Mouse (Mus musculus): Measurements from ENCODE around the gene Fam168b. TPM values are rescaled to one million over a fixed set of nuclear protein-coding genes. Genes with fewer than 3 reads are reported as not detected.

The Fam168b gene
- total and polyA plus RNA-seq, 3 experiments = 47.6 to 148 (median 50.6) TPM

- H3K27ac ChIP-seq = no peak overlapping the region; the same call in 1 of the 2 replicates
- intact Hi-C loops (cut with DNase I) = no loop called here
- no peak for DNase-seq
Observed at GRCm38 (mm10) chr1:34850343-34851136, 7.7 kb upstream of the Fam168b start.

GRCm38 (mm10) chr1:34849745-34850342, 7.0 kb upstream of the Fam168b start, which contains the start of gene Plekhb2:
Gene Plekhb2 (plus strand): TSS chr1:34849976.
- Histone ChIP-seq H3K4me1 (ENCODE audit: control insufficient read depth, insufficient read depth, low read length) (peaks cover 1% of the 10 kb centered on the region; the same call in 1 of the 2 replicates), H3K4me3 (peak within 1 kb of the TSS; percentile 94), H3K27ac (peak within 1 kb of the TSS; percentile 86), H3K27me3 (ENCODE audit: control insufficient read depth, insufficient read depth, low read length) (no peaks in the 10 kb centered on the region), H3K9ac (ENCODE audit: low read depth, low read length) (peak within 1 kb of the TSS; percentile 96), H3K36me3 (ENCODE audit: control insufficient read depth, insufficient read depth, low read length) (no peaks in the 10 kb centered on the region), H3K79me2 (replicated peaks; ENCODE audit: control insufficient read depth, insufficient read depth, low read length) (no peaks in the 10 kb centered on the region; the same call in 1 of the 2 replicates)
- WGBS = 2% methylated on average over 39 of the region's 40 CpGs
- intact Hi-C loops (cut with DNase I) = no loop called here
- 0 out of 2 replicates have a peak, but pooled peaks have one; percentile 39 for TF ChIP-seq EP300 (IDR thresholded peaks at IDR 0.05; ENCODE audit: insufficient read depth, low read depth, low read length)
- TF ChIP-seq CTCF (IDR thresholded peaks at IDR 0.05) = no peak
- peak; percentile 84 for TF ChIP-seq POLR2A (IDR thresholded peaks at IDR 0.05; ENCODE audit: insufficient read depth, low read depth, low read length)
- peak; percentile 91 to 93 for DNase-seq

More at GRCm38 (mm10) chr1:34850343-34851136, 7.7 kb upstream of the Fam168b start:
- Histone ChIP-seq H3K79me2 (replicated peaks; ENCODE audit: control insufficient read depth, insufficient read depth, low read length) (no peaks in the 10 kb centered on the region; the same call in 1 of the 2 replicates), H3K27me3 (ENCODE audit: control insufficient read depth, insufficient read depth, low read length) (no peaks in the 10 kb centered on the region), H3K36me3 (ENCODE audit: control insufficient read depth, insufficient read depth, low read length) (no peaks in the 10 kb centered on the region), H3K4me3 (peak overlapping the region; percentile 94), H3K9ac (ENCODE audit: low read depth, low read length) (peak overlapping the region; percentile 52), H3K4me1 (ENCODE audit: control insufficient read depth, insufficient read depth, low read length) (peaks cover 1% of the 10 kb centered on the region; the same call in 1 of the 2 replicates)
- WGBS = 45% methylated on average over 11 of the region's 11 CpGs
- TF ChIP-seq POLR2A (IDR thresholded peaks at IDR 0.05; ENCODE audit: insufficient read depth, low read depth, low read length) (no peak), CTCF (IDR thresholded peaks at IDR 0.05) (no peak), EP300 (IDR thresholded peaks at IDR 0.05; ENCODE audit: insufficient read depth, low read depth, low read length) (no peak)

GRCm38 (mm10) chr1:34847070-34847469, 4.2 kb upstream of the Fam168b start:
- Histone ChIP-seq H3K79me2 (replicated peaks; ENCODE audit: control insufficient read depth, insufficient read depth, low read length) (no peaks in the 10 kb centered on the region; the same call in 1 of the 2 replicates), H3K4me1 (ENCODE audit: control insufficient read depth, insufficient read depth, low read length) (peaks cover 4% of the 10 kb centered on the region; the same call in 1 of the 2 replicates), H3K27ac (no peak overlapping the region), H3K4me3 (no peak overlapping the region), H3K36me3 (ENCODE audit: control insufficient read depth, insufficient read depth, low read length) (peaks cover 4% of the 10 kb centered on the region; the same call in 1 of the 2 replicates), H3K9ac (ENCODE audit: low read depth, low read length) (no peak overlapping the region), H3K27me3 (ENCODE audit: control insufficient read depth, insufficient read depth, low read length) (no peaks in the 10 kb centered on the region)
- intact Hi-C loops (cut with DNase I) = no loop called here
- WGBS = 81% methylated on average over 3 of the region's 3 CpGs
- TF ChIP-seq EP300 (IDR thresholded peaks at IDR 0.05; ENCODE audit: insufficient read depth, low read depth, low read length) = no peak
- no peak for TF ChIP-seq POLR2A (IDR thresholded peaks at IDR 0.05; ENCODE audit: insufficient read depth, low read depth, low read length)
- TF ChIP-seq CTCF (IDR thresholded peaks at IDR 0.05) = no peak
- no peak for DNase-seq

- H3K4me1 ChIP-seq (ENCODE audit: control insufficient read depth, insufficient read depth, low read length) = peaks cover 24% of the 10 kb centered on the region
Observed at GRCm38 (mm10) chr1:34842389-34842861, 440 bp downstream of the Fam168b start.

DNA sequence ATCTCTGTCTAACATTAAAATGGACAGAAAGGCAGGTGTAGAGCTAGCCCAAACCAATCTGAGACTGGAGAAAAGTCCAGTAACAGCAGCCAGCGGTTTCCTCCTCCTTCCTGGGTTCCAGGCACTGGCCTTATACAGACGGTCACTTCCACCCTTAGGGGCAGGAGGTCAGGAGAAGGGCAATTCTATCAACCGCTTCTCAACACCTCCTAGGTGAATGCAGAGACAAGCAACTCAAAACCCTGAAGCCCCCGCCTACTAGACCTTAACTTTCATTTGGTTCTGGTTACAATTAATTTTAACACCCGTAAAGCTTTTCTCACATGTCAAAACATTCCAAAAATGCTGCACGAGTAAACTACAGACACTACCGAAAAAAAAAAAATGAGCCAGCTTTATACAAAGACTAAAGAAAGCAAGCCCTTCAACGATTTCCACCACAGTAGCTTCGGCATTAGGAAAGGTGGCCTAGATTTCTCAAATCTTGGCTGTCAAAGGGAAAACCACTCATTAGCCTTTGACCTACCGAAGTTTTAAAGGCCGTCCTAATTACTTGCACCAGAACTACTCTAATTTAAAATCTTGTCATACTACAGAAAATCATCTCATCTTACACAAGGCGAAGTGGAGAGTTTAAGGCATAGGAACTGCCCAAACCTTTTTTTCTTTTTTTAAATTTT, 1.0 kb downstream of the Fam168b start:
- Histone ChIP-seq H3K4me3 (peak overlapping the region; percentile 78), H3K79me2 (replicated peaks; ENCODE audit: control insufficient read depth, insufficient read depth, low read length) (peaks cover 2% of the 10 kb centered on the region), H3K27ac (peak overlapping the region; percentile 97), H3K36me3 (ENCODE audit: control insufficient read depth, insufficient read depth, low read length) (peaks cover 31% of the 10 kb centered on the region), H3K9ac (ENCODE audit: low read depth, low read length) (peak overlapping the region; percentile 97), H3K4me1 (ENCODE audit: control insufficient read depth, insufficient read depth, low read length) (peaks cover 24% of the 10 kb centered on the region), H3K27me3 (ENCODE audit: control insufficient read depth, insufficient read depth, low read length) (no peaks in the 10 kb centered on the region)
- no peak for DNase-seq
- TF ChIP-seq EP300 (IDR thresholded peaks at IDR 0.05; ENCODE audit: insufficient read depth, low read depth, low read length) (no peak), POLR2A (IDR thresholded peaks at IDR 0.05; ENCODE audit: insufficient read depth, low read depth, low read length) (no peak), CTCF (IDR thresholded peaks at IDR 0.05) (no peak)
- intact Hi-C loops (cut with DNase I) = no loop called here
- WGBS = 2% methylated on average over 12 of the region's 12 CpGs

More at GRCm38 (mm10) chr1:34842389-34842861, 440 bp downstream of the Fam168b start:
- no peak for DNase-seq
- WGBS = 2% methylated on average over 51 of the region's 51 CpGs
- TF ChIP-seq EP300 (IDR thresholded peaks at IDR 0.05; ENCODE audit: insufficient read depth, low read depth, low read length) (no peak), POLR2A (IDR thresholded peaks at IDR 0.05; ENCODE audit: insufficient read depth, low read depth, low read length) (no peak), CTCF (IDR thresholded peaks at IDR 0.05) (peak; percentile 51)
- intact Hi-C loops (cut with DNase I) = no loop called here
- Histone ChIP-seq H3K27me3 (ENCODE audit: control insufficient read depth, insufficient read depth, low read length) (no peaks in the 10 kb centered on the region), H3K9ac (ENCODE audit: low read depth, low read length) (peak overlapping the region; percentile 97), H3K27ac (peak overlapping the region; percentile 97), H3K4me3 (peak overlapping the region; percentile 78), H3K79me2 (replicated peaks; ENCODE audit: control insufficient read depth, insufficient read depth, low read length) (peaks cover 2% of the 10 kb centered on the region), H3K36me3 (ENCODE audit: control insufficient read depth, insufficient read depth, low read length) (peaks cover 26% of the 10 kb centered on the region)
